Mouse (Mus musculus) testis, adult 2 months (tissue): ENCODE measurements around the gene Tmbim4.

Source experiments
- CTCF ChIP-seq: fragments of 200-500 bp; IDR thresholded peaks from 2 replicates; pipeline ENCODE4 v1.5.1; 2012; ENCODE audit warnings: low read depth, mild to moderate bottlenecking, inconsistent platforms, low read length, moderate library complexity; ENCODE audit not compliant: control insufficient read depth, insufficient read depth, insufficient replicate concordance
- POLR2A ChIP-seq: fragments of 200-500 bp; IDR thresholded peaks from 2 replicates; pipeline ENCODE4 v1.6.1; 2012; ENCODE audit warnings: low read depth, mild to moderate bottlenecking, inconsistent platforms, low read length, moderate library complexity; ENCODE audit not compliant: control insufficient read depth

DNA sequence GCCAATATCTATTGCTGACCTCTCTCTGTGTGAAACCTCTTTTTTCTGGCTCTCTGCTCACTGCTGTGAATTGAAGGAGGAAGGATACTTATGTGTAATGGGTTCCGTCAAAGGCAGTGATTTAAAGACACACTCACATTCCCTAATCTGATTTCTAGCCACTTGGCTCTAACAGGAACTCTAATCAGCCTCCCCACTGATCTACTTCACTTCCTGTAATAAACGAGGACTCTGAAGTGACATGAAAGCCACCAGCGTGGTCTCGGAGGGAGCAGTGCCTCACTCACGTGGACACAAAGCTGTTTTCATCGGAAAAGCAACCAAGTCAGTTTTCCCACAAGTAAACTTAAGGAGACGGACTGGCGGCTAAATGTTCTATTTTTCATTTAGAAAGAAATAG, 51.4 kb downstream of the Tmbim4 start:
- TF ChIP-seq POLR2A (no peak), CTCF (no peak)
